Mouse (Mus musculus) layer of hippocampus, adult 9-11 months (tissue): ENCODE data around the gene Fto.
A peak's percentile ranks its signal among the peaks of the same experiment; 100 is the strongest.

Experiments used
- DNase-seq: peaks from one replicate; pipeline ENCODE4 v3.0.0; 2022

Fto gene

GRCm38 (mm10) chr8:91504360-91504759, 191.0 kb downstream of the Fto start:
- no peak for DNase-seq

DNA sequence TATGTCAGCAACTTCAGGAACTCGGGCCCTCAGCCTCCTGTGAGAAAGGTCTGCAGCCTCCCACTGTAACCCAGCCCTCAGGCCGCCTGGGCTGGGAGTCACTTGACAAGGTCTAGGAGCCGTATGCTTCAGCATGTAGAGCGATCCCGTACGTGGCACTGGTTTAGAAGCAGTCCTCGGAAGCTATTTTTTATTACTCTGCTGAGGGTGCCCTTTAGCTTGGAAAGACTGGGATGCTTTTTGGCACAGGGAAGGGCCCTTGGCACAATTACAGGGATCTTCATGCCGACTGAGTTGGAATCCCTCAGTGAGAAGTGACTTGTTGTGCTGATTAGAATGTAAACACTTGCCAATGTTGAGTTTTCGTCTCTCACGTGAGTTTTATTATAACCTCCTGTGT, 191.6 kb downstream of the Fto start:
- no peak for DNase-seq

- DNase-seq, result no peak
These were observed 192.2 kb downstream of the Fto start for GRCm38 (mm10) chr8:91505411-91505954.

DNA sequence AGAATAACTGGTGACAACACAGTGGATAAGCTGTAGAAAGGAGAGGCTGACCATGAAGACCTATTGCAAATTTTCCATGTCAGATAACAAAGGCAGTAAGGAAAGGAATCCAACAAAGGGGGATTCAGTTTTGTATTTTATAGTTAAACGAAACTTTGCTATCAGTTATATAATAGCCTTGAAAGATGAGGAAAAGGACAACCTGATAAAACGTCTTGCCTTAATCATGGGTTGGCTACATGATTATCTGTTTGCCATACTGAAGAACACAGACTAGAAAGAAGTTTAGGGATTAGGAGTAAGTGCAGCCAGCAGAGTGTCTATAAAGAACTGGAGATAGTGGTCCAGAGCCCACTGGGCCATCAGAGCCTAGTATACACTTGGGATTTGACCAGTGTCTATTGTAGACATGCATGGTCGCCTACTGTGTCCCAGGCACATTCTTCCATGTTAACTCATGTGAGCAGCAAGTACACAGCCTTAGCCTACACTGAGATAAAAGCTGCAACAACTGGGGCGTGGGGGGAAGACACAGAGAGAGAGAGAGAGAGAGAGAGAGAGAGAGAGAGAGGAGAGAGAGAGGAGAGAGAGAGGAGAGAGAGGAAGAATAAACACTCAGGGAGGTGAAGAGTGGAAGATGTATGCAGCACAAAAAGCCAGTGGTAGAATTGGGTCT, 192.8 kb downstream of the Fto start:
- DNase-seq, result no peak

GRCm38 (mm10) chr8:91506682-91507257, 193.4 kb downstream of the Fto start:
- DNase-seq, result no peak

DNA sequence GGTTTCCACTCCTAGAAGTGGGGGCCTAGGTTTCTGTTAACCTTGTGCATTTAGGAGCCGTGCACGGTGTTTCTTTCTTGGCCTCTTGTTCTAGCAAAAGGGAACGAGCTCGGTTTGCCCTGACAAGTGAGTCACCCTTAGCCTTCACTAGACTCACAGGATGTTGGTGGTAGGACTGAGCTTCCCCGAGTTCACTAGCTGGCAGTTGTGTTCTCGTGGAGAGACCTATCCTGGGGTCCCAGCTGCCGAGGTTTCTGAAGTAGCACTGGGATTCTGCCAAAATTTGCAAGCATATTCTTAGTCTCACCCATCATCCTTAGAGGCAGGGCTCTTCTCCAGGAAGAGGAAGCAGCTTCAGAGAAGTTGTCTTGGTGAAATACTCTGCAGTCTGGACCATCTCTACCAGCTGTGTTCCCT, 194.4 kb downstream of the Fto start:
- no peak for DNase-seq

DNA sequence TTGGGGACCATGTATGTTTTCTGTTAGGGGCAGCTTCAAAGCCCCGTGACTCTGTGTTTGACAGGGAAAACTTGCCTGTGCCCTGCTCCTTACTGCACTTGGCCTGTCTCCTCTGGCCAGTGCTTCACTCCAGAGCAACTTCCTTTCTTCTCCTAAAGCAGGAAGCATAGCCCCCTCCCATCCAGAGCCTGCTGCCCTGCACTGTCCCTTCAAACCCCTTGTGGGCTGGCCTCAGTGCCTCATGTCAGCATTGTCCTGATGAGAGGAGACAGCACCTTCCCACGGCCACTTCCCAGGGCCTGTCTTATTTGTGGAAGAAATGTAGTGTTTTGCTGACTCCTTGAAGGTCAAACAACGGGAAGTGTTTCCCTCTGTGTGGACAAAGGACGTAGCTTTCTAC, 195.0 kb downstream of the Fto start:
- DNase-seq, result no peak

DNA sequence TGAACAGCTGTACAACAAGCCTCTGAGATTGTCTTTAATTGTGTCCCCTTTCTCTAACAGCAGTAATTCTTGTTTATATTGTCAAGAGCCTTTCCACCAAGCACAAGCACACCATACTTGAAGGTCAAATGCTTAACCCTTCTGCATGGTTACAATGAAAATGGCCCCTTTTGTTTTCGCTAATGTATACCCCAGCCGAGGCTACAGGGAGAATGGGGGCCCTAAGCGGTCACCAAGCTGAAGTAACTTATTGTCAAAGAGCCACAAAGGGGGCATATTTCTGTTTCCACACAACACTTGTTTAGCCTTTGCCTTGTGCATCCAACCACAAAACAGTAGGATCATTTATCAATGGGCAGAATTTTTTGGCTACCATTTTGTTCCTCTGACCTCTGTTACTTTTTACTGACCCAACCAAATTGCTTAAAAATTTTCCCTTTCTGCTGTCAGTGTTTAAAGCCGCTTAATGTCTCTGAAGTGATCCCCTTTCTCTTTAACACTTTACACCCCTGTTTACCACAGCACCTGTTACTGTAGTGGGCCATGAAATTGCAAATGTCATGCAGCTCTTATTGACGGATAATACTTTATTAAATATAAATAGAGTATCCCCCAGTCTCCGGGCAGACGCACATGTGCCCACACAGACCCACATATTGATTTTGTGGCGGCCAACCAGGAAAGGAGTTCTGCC, 196.0 kb downstream of the Fto start:
- no peak for DNase-seq

DNA sequence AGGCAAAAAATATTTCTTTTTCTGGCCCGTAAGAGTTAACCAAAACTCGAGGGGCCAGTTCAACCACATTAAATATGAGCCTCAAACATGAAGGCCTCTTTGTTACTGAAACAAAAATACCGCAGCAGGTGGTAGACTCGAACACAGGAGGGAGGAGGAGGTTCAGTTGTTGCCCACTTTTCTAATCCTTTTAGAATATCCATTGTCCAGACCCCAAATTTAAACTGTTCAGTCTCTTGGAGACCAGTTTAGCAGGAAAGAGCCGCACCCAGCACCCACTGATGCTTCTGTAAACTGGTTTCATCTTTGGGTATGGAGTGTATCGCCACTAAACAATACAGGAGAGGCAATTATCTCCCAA, 196.6 kb downstream of the Fto start:
- DNase-seq, result no peak

DNA sequence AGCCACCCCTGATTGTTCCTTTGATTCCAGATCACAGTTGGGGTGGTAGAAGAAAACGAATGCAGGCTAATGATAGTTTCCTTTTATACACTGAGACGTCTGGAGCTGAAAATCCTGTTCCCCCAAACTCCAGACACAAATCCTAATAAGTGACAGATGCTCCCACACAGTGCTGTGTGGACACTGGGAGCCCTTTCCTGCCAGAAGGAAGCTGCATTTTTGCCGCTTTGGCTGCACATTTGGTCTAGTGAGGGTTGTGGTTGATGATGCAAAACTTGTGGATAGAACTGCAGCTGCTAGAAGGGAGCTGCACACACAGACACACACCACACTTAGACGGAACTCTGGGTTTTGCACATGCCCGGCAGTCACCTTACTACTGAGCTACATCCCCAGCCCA, 197.4 kb downstream of the Fto start:
- no peak for DNase-seq

- DNase-seq, result no peak
These were observed 198.6 kb downstream of the Fto start for GRCm38 (mm10) chr8:91511943-91512342.

GRCm38 (mm10) chr8:91514752-91515478, 201.6 kb downstream of the Fto start:
- no peak for DNase-seq

DNA sequence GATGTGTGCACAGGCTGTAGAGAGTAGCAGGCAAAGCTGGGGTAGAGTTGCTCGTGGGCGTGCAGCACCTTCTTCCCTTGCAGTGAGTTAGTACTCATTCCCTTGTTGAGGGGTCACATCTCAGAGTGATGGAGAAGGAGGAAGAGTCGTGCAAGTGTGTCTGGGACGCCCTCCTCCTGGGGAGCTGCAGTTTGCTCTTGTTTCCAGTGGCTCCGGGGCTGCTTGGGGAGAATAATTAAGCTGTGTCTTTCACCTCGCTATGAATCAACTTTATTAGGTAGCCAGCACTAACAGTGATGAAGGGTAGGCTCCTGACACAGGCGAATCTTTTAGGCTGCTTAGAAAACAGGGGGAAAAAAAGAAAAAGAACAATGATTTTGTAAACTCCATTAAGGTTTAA, 203.1 kb downstream of the Fto start:
- DNase-seq, result no peak

DNA sequence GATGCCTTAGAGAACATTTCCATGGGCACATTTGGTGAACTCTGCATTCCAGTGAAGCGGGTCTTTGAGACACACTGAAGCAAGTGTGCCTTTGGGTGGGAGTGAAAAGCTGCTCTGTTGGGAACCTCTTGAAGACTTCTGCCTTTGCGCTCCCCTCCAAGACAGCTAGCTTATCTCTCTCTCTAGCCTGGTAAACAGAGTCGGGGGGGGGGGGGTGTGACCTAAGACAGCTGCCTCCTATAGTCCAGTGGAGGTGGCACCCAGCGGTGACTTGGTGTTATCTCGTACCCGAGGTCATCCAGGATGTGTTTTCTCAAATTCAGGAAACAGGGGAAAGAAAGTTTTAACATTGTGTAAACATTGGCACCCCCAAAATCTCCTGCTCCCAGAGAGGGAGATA, 204.8 kb downstream of the Fto start:
- no peak for DNase-seq

DNA sequence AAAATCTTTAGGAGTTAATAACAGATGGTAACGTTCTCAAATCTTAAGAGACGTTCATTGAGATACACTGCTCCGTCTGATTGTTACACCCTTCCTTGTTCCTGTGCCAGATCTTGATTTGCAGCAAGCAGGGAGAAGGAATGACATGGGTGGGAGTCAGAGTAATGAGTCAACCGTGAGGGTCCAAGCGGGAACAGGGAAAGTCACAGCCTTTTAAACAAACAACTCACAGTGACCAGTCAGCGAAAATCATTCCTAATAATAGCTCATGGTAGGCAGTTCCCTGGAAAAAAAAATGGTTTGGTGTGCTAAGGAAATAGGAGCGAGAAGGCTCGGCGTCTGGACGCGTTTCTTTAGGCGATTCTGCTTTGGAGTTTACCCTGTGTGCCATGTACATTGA, 208.9 kb downstream of the Fto start:
- no peak for DNase-seq

- DNase-seq, result no peak
These were observed 210.9 kb downstream of the Fto start for GRCm38 (mm10) chr8:91524056-91524864.

DNA sequence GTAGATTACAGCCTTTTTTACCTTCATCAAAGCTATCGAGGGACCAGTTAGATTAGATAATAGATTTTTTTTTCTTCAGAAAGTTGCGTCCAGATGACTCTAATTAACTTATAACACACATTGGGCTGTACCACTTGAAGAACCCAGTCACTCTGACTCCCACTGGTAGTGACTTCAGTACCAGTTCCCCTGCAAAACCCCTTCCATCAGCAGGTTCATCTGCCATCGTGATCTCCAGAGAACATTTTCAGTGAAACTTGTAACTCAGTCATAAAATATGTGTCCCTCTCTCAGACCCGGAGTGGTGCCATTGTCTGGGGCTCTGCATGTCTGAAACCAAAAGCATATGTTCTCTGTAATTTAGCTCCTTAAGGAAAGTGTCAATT, 211.5 kb downstream of the Fto start:
- DNase-seq, result no peak

DNA sequence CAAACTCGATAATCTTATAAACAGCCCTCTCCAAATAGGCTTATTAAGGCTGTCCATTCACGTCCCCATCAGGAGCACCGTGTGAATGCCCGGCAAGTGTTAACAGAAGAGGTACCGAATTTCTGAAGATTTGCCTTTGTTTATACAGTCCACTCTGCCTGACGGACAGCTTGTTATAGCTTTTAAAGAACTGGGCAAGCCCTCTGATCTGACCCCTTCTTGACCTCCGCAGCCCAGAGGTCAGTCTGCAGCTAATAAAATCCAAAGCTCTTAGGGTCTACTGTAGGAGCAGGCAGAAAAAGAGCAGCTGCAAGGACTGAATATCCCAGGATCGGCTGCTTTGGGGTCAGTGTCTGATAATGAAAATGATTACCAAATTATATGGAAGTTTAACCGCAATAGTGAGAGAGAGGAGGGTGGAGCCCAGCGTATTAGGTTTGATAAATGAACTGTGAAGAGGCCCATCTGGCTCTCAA, 212.1 kb downstream of the Fto start:
- no peak for DNase-seq

GRCm38 (mm10) chr8:91528967-91529366, 215.6 kb downstream of the Fto start:
- peak; percentile 54 for DNase-seq

DNA sequence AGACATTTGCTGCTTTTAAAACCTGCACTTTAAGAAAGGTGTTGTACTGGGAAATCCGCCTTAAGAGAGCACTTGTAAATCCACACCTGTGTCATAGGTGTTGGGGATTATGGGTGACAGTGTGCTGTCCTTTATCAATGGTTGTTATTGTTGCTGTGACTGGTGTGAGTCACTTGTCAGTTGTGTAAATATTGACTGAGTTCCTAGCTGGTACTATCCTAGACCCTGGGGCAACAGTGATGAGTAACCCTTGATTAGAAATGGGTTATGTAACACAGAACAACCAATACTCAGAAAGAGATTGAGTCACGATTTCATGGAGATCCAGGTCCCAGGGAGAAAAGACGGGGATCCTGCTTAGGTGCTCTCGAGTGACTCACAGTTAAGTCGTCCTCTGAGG, 216.4 kb downstream of the Fto start:
- DNase-seq, result no peak

GRCm38 (mm10) chr8:91530656-91531055, 217.3 kb downstream of the Fto start:
- no peak for DNase-seq

DNA sequence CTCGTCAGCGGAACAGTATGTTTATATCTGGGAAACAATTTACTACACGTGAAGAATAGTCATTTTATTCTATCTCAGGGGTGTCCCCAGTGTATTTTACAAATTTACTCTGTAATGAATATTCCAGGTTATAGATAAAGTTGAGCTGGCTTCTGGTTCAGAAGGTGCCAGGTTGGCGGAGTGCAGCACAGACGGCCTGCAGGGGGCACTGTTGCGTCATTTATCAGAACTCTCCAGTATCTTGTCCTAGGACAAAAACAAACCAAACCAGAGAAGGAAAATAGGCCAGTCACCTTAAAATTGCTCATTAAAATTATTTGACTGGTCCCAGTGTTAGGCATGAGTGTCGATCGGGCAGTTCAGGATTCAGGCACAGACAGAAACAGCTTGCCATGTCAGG, 218.6 kb downstream of the Fto start:
- peak; percentile 20 for DNase-seq
